Mouse (Mus musculus): Measurements from ENCODE around the gene Sema3a. TPM values are rescaled to one million over a fixed set of nuclear protein-coding genes. Genes with fewer than 3 reads are reported as not detected.

The Sema3a gene
- polyA plus RNA-seq, 1 experiment from 2014 or later: 36.8 TPM

DNA sequence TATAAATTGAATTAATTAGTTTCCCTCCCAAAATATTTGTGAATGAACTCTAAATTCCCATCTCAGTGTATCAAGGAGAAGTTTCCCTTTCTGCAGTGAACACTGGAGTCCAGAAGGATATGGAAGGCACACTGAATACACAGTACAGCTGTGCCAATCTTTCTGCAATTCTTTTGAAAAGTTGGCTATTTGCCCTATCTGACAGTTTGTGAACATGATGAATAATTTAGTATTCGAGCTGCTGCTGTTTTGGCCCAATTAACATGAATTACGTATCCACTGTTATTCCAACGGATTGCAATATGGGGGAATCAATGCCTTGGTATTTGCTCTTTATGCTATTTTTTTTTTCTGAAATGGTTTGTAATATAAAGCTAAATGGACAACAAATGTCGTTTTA is 254.0 kb downstream of the Sema3a start:
- WGBS: 82% methylated on average over 4 of the region's 4 CpGs

DNA sequence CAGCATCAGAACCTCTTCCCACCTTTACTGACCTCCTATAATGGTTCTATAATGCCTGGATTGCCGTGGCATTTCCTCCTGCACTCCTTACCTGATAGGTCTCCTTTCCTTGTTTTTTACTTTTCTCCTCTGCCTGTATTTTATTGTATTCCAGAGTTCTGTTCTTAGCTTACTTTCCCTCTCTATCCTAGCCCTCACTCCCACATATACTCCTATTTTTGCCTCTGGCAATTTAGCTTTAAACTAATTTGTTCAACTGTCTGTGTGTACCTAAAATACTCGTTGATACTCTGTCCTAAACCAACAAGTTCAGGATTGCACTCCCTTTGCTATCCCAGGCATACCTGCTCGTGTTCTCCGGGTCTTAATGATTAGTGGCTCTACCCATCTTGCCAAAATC is 258.8 kb downstream of the Sema3a start:
- DNase-seq (ENCODE audit: low spot score) (no peak), ATAC-seq (ENCODE audit: low read depth) (no peak)
- no peaks in the 10 kb centered on the region for H3K36me3 ChIP-seq (ENCODE audit: control insufficient read depth, insufficient read depth, low read length)
- no peak overlapping the region for H3K4me3 ChIP-seq (ENCODE audit: low read depth, low read length)
- H3K9me3 ChIP-seq (ENCODE audit: control insufficient read depth, low read length): no peaks in the 10 kb centered on the region
- H3K9ac ChIP-seq (ENCODE audit: low read depth, low read length): no peak overlapping the region
- no peaks in the 10 kb centered on the region for H3K27me3 ChIP-seq (replicated peaks; ENCODE audit: control insufficient read depth, insufficient read depth, low read length)
- H3K4me2 ChIP-seq (ENCODE audit: low read depth, low read length): no peak overlapping the region
- no peak overlapping the region for H3K27ac ChIP-seq (replicated peaks; ENCODE audit: low read depth, low read length)
- no peaks in the 10 kb centered on the region for H3K4me1 ChIP-seq (ENCODE audit: control insufficient read depth, insufficient read depth, low read length)
- WGBS: 76% methylated on average over 4 of the region's 4 CpGs

More for the DNA sequence above, 254.0 kb downstream of the Sema3a start:
- ATAC-seq (ENCODE audit: low read depth): no peak
- Histone ChIP-seq H3K27me3 (replicated peaks; ENCODE audit: control insufficient read depth, insufficient read depth, low read length) (no peaks in the 10 kb centered on the region), H3K27ac (replicated peaks; ENCODE audit: low read depth, low read length) (no peak overlapping the region), H3K9me3 (ENCODE audit: control insufficient read depth, low read length) (no peaks in the 10 kb centered on the region), H3K4me2 (ENCODE audit: low read depth, low read length) (no peak overlapping the region), H3K4me3 (ENCODE audit: low read depth, low read length) (no peak overlapping the region), H3K4me1 (ENCODE audit: control insufficient read depth, insufficient read depth, low read length) (no peaks in the 10 kb centered on the region), H3K36me3 (ENCODE audit: control insufficient read depth, insufficient read depth, low read length) (no peaks in the 10 kb centered on the region), H3K9ac (ENCODE audit: low read depth, low read length) (no peak overlapping the region)
- no peak for DNase-seq (ENCODE audit: low spot score)

GRCm38 (mm10) chr5:13384714-13385113 is 259.5 kb downstream of the Sema3a start:
- no peak overlapping the region for H3K27ac ChIP-seq (replicated peaks; ENCODE audit: low read depth, low read length)
- 68% methylated on average over 4 of the region's 4 CpGs for WGBS
- no peaks in the 10 kb centered on the region for H3K36me3 ChIP-seq (ENCODE audit: control insufficient read depth, insufficient read depth, low read length)
- no peak overlapping the region for H3K4me3 ChIP-seq (ENCODE audit: low read depth, low read length)
- H3K9ac ChIP-seq (ENCODE audit: low read depth, low read length): no peak overlapping the region
- DNase-seq (ENCODE audit: low spot score) (no peak), ATAC-seq (ENCODE audit: low read depth) (no peak)
- H3K9me3 ChIP-seq (ENCODE audit: control insufficient read depth, low read length): no peaks in the 10 kb centered on the region
- H3K4me1 ChIP-seq (ENCODE audit: control insufficient read depth, insufficient read depth, low read length): no peaks in the 10 kb centered on the region
- no peaks in the 10 kb centered on the region for H3K27me3 ChIP-seq (replicated peaks; ENCODE audit: control insufficient read depth, insufficient read depth, low read length)
- no peak overlapping the region for H3K4me2 ChIP-seq (ENCODE audit: low read depth, low read length)

- Histone ChIP-seq H3K9me3 (ENCODE audit: control insufficient read depth, low read length) (no peaks in the 10 kb centered on the region), H3K27ac (replicated peaks; ENCODE audit: low read depth, low read length) (no peak overlapping the region), H3K4me2 (ENCODE audit: low read depth, low read length) (no peak overlapping the region), H3K36me3 (ENCODE audit: control insufficient read depth, insufficient read depth, low read length) (no peaks in the 10 kb centered on the region), H3K27me3 (replicated peaks; ENCODE audit: control insufficient read depth, insufficient read depth, low read length) (no peaks in the 10 kb centered on the region), H3K4me1 (ENCODE audit: control insufficient read depth, insufficient read depth, low read length) (no peaks in the 10 kb centered on the region), H3K4me3 (ENCODE audit: low read depth, low read length) (no peak overlapping the region), H3K9ac (ENCODE audit: low read depth, low read length) (no peak overlapping the region)
- DNase-seq (ENCODE audit: low spot score) (no peak), ATAC-seq (ENCODE audit: low read depth) (no peak)
- WGBS: 89% methylated on average over 3 of the region's 3 CpGs
Observed at GRCm38 (mm10) chr5:13386603-13387002, 261.4 kb downstream of the Sema3a start.

DNA sequence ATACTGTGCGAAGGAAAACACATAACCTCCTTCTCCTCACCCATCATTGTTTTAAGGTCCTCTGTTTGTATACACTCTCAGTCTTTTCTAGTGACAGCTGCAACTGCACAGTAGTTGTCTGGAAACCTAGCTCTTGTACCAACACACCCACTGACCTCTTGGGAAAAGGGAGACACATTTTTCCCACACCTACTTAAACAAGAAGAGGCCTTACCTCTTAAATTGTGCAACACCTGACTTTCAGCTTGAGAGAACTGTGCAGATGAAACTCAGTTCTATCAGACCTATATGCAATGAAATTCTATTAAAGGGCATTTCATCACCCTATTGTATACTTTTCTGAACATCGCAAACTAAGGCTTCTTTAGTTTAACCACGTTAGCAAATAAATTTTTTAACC is 262.5 kb downstream of the Sema3a start:
- H3K4me3 ChIP-seq (ENCODE audit: low read depth, low read length): no peak overlapping the region
- no peak overlapping the region for H3K4me2 ChIP-seq (ENCODE audit: low read depth, low read length)
- WGBS: 83% methylated on average over 3 of the region's 3 CpGs
- ATAC-seq (ENCODE audit: low read depth) (no peak), DNase-seq (ENCODE audit: low spot score) (no peak)
- no peaks in the 10 kb centered on the region for H3K9me3 ChIP-seq (ENCODE audit: control insufficient read depth, low read length)
- H3K36me3 ChIP-seq (ENCODE audit: control insufficient read depth, insufficient read depth, low read length): no peaks in the 10 kb centered on the region
- H3K4me1 ChIP-seq (ENCODE audit: control insufficient read depth, insufficient read depth, low read length): no peaks in the 10 kb centered on the region
- no peaks in the 10 kb centered on the region for H3K27me3 ChIP-seq (replicated peaks; ENCODE audit: control insufficient read depth, insufficient read depth, low read length)
- H3K9ac ChIP-seq (ENCODE audit: low read depth, low read length): no peak overlapping the region
- no peak overlapping the region for H3K27ac ChIP-seq (replicated peaks; ENCODE audit: low read depth, low read length)

- Histone ChIP-seq H3K36me3 (ENCODE audit: control insufficient read depth, insufficient read depth, low read length) (no peaks in the 10 kb centered on the region), H3K9me3 (ENCODE audit: control insufficient read depth, low read length) (no peaks in the 10 kb centered on the region)
- WGBS: 77% methylated on average over 3 of the region's 3 CpGs
Observed at GRCm38 (mm10) chr5:13389995-13390394, 264.8 kb downstream of the Sema3a start.

GRCm38 (mm10) chr5:13405432-13405831 is 280.2 kb downstream of the Sema3a start:
- ATAC-seq (ENCODE audit: low read depth) (no peak), DNase-seq (ENCODE audit: low spot score) (peak; percentile 49)
- 27% methylated on average over 1 of the region's 1 CpGs for WGBS
- Histone ChIP-seq H3K4me2 (ENCODE audit: low read depth, low read length) (no peak overlapping the region), H3K4me3 (ENCODE audit: low read depth, low read length) (no peak overlapping the region), H3K27me3 (replicated peaks; ENCODE audit: control insufficient read depth, insufficient read depth, low read length) (no peaks in the 10 kb centered on the region), H3K4me1 (ENCODE audit: control insufficient read depth, insufficient read depth, low read length) (peaks cover 7% of the 10 kb centered on the region; the same call in 1 of the 2 replicates), H3K9ac (ENCODE audit: low read depth, low read length) (no peak overlapping the region), H3K27ac (replicated peaks; ENCODE audit: low read depth, low read length) (no peak overlapping the region), H3K36me3 (ENCODE audit: control insufficient read depth, insufficient read depth, low read length) (no peaks in the 10 kb centered on the region), H3K9me3 (ENCODE audit: control insufficient read depth, low read length) (no peaks in the 10 kb centered on the region)

More at GRCm38 (mm10) chr5:13389995-13390394, 264.8 kb downstream of the Sema3a start:
- no peak overlapping the region for H3K4me3 ChIP-seq (ENCODE audit: low read depth, low read length)
- H3K4me1 ChIP-seq (ENCODE audit: control insufficient read depth, insufficient read depth, low read length): no peaks in the 10 kb centered on the region
- H3K4me2 ChIP-seq (ENCODE audit: low read depth, low read length): no peak overlapping the region
- no peaks in the 10 kb centered on the region for H3K27me3 ChIP-seq (replicated peaks; ENCODE audit: control insufficient read depth, insufficient read depth, low read length)
- H3K9ac ChIP-seq (ENCODE audit: low read depth, low read length): no peak overlapping the region
- no peak for DNase-seq (ENCODE audit: low spot score)
- no peak overlapping the region for H3K27ac ChIP-seq (replicated peaks; ENCODE audit: low read depth, low read length)
- no peak for ATAC-seq (ENCODE audit: low read depth)

GRCm38 (mm10) chr5:13406131-13406530 is 280.9 kb downstream of the Sema3a start:
- peaks cover 7% of the 10 kb centered on the region; the same call in 1 of the 2 replicates for H3K4me1 ChIP-seq (ENCODE audit: control insufficient read depth, insufficient read depth, low read length)
- no peaks in the 10 kb centered on the region for H3K9me3 ChIP-seq (ENCODE audit: control insufficient read depth, low read length)
- H3K27ac ChIP-seq (replicated peaks; ENCODE audit: low read depth, low read length): no peak overlapping the region
- 83% methylated on average over 2 of the region's 2 CpGs for WGBS
- no peaks in the 10 kb centered on the region for H3K27me3 ChIP-seq (replicated peaks; ENCODE audit: control insufficient read depth, insufficient read depth, low read length)
- no peak overlapping the region for H3K4me3 ChIP-seq (ENCODE audit: low read depth, low read length)
- no peak overlapping the region for H3K9ac ChIP-seq (ENCODE audit: low read depth, low read length)
- H3K4me2 ChIP-seq (ENCODE audit: low read depth, low read length): no peak overlapping the region
- no peak for DNase-seq (ENCODE audit: low spot score)
- ATAC-seq (ENCODE audit: low read depth): no peak
- H3K36me3 ChIP-seq (ENCODE audit: control insufficient read depth, insufficient read depth, low read length): no peaks in the 10 kb centered on the region

- ATAC-seq (ENCODE audit: low read depth): no peak
- H3K4me2 ChIP-seq (ENCODE audit: low read depth, low read length): no peak overlapping the region
- H3K9me3 ChIP-seq (ENCODE audit: control insufficient read depth, low read length): no peaks in the 10 kb centered on the region
- peak overlapping the region; percentile 46; the same call in 1 of the 2 replicates for H3K27ac ChIP-seq (replicated peaks; ENCODE audit: low read depth, low read length)
- WGBS: 46% methylated on average over 2 of the region's 2 CpGs
- H3K9ac ChIP-seq (ENCODE audit: low read depth, low read length): no peak overlapping the region
- peaks cover 4% of the 10 kb centered on the region; the same call in 1 of the 2 replicates for H3K4me1 ChIP-seq (ENCODE audit: control insufficient read depth, insufficient read depth, low read length)
- no peaks in the 10 kb centered on the region for H3K27me3 ChIP-seq (replicated peaks; ENCODE audit: control insufficient read depth, insufficient read depth, low read length)
- H3K36me3 ChIP-seq (ENCODE audit: control insufficient read depth, insufficient read depth, low read length): 0 out of 2 replicates have a peak, but pooled peaks cover 6% of the 10 kb centered on the region
- DNase-seq (ENCODE audit: low spot score): peak; percentile 76
- no peak overlapping the region for H3K4me3 ChIP-seq (ENCODE audit: low read depth, low read length)
Observed at GRCm38 (mm10) chr5:13411920-13412319, 286.7 kb downstream of the Sema3a start.
